Mouse (Mus musculus) erythroblast, embryonic 14.5 days (primary cell): ENCODE results near the gene Unc93a.
"Not testable (repeated sequence)": the region's sequence is repeated elsewhere in the genome, so short reads cannot be mapped to it uniquely, and the experiment has no call there.

Experiments used
- GATA1 ChIP-seq: IDR thresholded peaks from 2 replicates; pipeline ENCODE4 v1.6.1; 2012; ENCODE audit warnings: low read length, inconsistent platforms, mixed read lengths
- TAL1 ChIP-seq: IDR thresholded peaks from 3 replicates; pipeline ENCODE4 v1.6.1; 2012; ENCODE audit warnings: low read length, inconsistent platforms, mixed read lengths

- not testable (repeated sequence) for TF ChIP-seq TAL1, GATA1
Observed at GRCm38 (mm10) chr17:13131710-13132109, at the start of gene Unc93a.
